Mouse (Mus musculus) hindbrain, embryonic 11.5 days (tissue): ENCODE data around the gene Dcst1. TPM values are rescaled to one million over a fixed set of nuclear protein-coding genes. Genes with fewer than 3 reads are reported as not detected.

Experiments
- ATAC-seq: fragments of 200-750 bp; cut with Nextera tagmentation; 2 replicates; pipeline ENCODE4 v1.8.0; 2017; ENCODE audit warnings: mild to moderate bottlenecking, moderate TSS enrichment, moderate library complexity; ENCODE audit not compliant: low FRiP score
- DNase-seq: peaks from one replicate; pipeline ENCODE4 v3.0.0-alpha.2; 2015; ENCODE audit warnings: low spot score
- H3K27ac ChIP-seq: fragments of 300-500 bp; sonication (generic); 2 replicates; pipeline ENCODE4 v1.5.1; 2014; ENCODE audit warnings: mild to moderate bottlenecking, low read depth, low read length
- H3K27me3 ChIP-seq: fragments of 300-500 bp; sonication (generic); 2 replicates; pipeline ENCODE4 v1.6.1; 2014; ENCODE audit warnings: mild to moderate bottlenecking, low read length, moderate library complexity, mixed read lengths; ENCODE audit not compliant: control insufficient read depth, insufficient read depth
- H3K36me3 ChIP-seq: fragments of 300-500 bp; sonication (generic); 2 replicates; pipeline ENCODE4 v1.6.1; 2014; ENCODE audit warnings: mild to moderate bottlenecking, low read length, moderate library complexity, mixed read lengths; ENCODE audit not compliant: control insufficient read depth, insufficient read depth
- H3K4me1 ChIP-seq: fragments of 300-500 bp; sonication (generic); replicated peaks from 2 replicates; pipeline ENCODE4 v1.6.1; 2014; ENCODE audit warnings: low read length, mixed read lengths; ENCODE audit not compliant: control insufficient read depth, insufficient read depth
- H3K4me2 ChIP-seq: fragments of 300-500 bp; sonication (generic); replicated peaks from 2 replicates; pipeline ENCODE4 v1.6.1; 2014; ENCODE audit warnings: mild to moderate bottlenecking, low read depth, low read length
- H3K4me3 ChIP-seq: fragments of 300-500 bp; sonication (generic); 2 replicates; pipeline ENCODE4 v1.5.1; 2014; ENCODE audit warnings: low read depth, low read length
- H3K9ac ChIP-seq: fragments of 300-500 bp; sonication (generic); 2 replicates; pipeline ENCODE4 v1.6.1; 2014; ENCODE audit warnings: low read depth, low read length
- H3K9me3 ChIP-seq: fragments of 300-500 bp; sonication (generic); 2 replicates; pipeline ENCODE4 v1.6.1; 2016; ENCODE audit warnings: low read length; ENCODE audit not compliant: control insufficient read depth
- WGBS: fragments of 180-500 bp; shearing (Covaris S2); extraction: QIAGEN DNeasy Blood & Tissue Kit; methylation state at CpG from one replicate; pipeline ENCODE4 v1.1.7; 2014; 5-methylcytosine and 5-hydroxymethylcytosine counted together
- polyA plus RNA-seq: library from polyadenylated mRNA; unstranded; fragments of >200 nt; fragmentation: Nextera tagmentation; extraction: Ambion mirVana; gene quantifications from 2 replicates; pipeline ENCODE4 v1.2.1, GENCODE M21; 2014

Gene Dcst1
- polyA plus RNA-seq, 1 experiment from 2014 or later, result 0.63 TPM

DNA sequence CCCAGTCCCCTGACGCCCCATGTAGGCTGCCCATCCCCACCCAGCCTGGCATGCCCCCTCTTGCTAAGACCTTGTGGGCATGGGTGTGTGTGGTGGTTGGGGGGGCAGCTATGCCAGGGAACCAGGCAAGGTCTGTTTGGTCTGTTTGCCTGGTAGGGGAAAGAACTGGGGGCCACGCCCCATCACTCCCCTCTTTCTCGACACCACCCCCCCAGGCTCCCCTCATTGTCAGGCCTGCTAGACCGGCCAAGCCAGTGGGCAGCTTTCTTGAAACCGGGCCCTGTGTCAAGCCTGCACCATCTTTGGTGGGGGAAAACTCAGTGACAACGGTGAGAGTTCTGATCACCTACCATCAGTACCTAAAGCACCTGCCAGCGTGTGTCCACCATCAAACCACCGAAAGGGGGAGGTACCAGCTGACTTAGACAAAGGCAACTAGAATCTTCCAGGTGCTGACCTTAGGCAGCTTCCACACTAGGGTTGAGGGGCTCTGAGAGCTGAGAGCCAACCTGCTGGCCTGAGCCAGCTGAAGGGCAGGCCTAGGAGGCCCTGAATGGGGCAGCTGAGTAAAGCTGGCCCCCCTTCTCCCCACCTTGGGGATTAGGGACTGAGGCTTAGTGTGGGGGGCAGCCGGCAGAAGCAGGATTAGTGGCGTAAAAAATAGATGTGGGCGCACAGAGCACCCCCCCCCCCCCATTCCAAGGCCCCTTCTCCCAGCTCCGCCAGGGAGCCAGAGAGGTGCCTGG is 19.5 kb upstream of the Dcst1 start:
- Histone ChIP-seq H3K4me2 (no peak overlapping the region), H3K9me3 (no peaks in the 10 kb centered on the region), H3K36me3 (no peaks in the 10 kb centered on the region), H3K27ac (no peak overlapping the region), H3K4me1 (no peaks in the 10 kb centered on the region), H3K27me3 (no peaks in the 10 kb centered on the region), H3K4me3 (no peak overlapping the region), H3K9ac (no peak overlapping the region)
- DNase-seq, result no peak
- ATAC-seq, result no peak
- WGBS, result 63% methylated on average over 12 of the region's 12 CpGs

DNA sequence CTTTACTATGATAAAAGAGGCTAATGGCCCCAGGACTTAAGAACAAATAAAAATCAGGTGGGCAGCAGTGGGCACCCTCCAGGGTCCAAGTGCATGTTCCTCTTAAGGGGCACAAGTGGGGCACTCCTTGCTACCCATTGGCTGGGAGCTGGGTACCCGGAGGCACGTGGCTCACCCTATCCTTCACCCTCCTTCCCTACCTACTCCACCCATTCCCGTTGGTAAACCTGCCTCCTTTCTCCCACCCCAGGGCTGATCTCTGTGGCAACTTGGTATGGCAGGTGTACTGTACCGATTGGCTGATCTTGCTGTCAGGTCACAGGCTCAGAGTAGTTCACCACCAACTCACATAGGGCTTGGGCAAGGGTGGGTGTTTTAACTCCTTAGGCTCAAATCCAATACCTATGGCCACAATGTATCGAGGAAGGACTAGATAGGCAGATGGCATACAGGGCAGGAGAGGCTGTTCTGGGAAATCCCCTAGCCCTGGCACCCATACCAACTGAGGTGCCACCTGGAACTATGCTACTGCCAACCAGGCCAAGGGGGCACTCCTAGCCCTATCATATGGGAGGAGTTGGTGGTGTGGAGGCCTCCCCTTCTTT is 18.7 kb upstream of the Dcst1 start:
- no peaks in the 10 kb centered on the region for H3K4me1 ChIP-seq

DNA sequence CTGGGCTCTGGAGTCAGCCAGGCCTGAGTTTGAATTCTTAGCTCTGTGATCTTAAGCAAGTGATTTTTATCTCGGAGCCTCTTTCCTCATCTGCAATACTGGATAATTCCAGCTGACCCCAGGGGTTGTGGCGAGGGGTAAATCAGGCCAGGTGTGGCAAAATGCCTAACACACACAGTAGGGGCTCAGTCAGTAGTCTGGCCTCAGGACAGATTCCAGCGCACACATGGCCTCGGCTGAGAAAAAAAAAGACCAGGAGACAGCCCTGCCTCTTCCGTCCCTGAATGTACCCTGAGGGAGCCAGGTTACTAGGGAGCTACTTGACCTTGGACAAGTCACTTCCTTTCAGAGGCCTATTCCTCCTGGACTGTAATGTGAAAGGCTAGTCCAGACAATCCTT is 17.9 kb upstream of the Dcst1 start:
- DNase-seq (no peak), ATAC-seq (no peak)
- WGBS, result 81% methylated on average over 5 of the region's 5 CpGs
- no peaks in the 10 kb centered on the region for H3K27me3 ChIP-seq
- no peaks in the 10 kb centered on the region for H3K4me1 ChIP-seq
- no peaks in the 10 kb centered on the region for H3K9me3 ChIP-seq
- no peak overlapping the region for H3K27ac ChIP-seq
- H3K4me2 ChIP-seq, result no peak overlapping the region
- no peak overlapping the region for H3K4me3 ChIP-seq
- no peaks in the 10 kb centered on the region for H3K36me3 ChIP-seq
- no peak overlapping the region for H3K9ac ChIP-seq

More for the DNA sequence above, 18.7 kb upstream of the Dcst1 start:
- Histone ChIP-seq H3K27me3 (no peaks in the 10 kb centered on the region), H3K4me3 (no peak overlapping the region), H3K27ac (no peak overlapping the region), H3K36me3 (no peaks in the 10 kb centered on the region), H3K9ac (no peak overlapping the region), H3K9me3 (no peaks in the 10 kb centered on the region), H3K4me2 (no peak overlapping the region)
- DNase-seq (no peak), ATAC-seq (no peak)
- WGBS, result 92% methylated on average over 5 of the region's 5 CpGs

DNA sequence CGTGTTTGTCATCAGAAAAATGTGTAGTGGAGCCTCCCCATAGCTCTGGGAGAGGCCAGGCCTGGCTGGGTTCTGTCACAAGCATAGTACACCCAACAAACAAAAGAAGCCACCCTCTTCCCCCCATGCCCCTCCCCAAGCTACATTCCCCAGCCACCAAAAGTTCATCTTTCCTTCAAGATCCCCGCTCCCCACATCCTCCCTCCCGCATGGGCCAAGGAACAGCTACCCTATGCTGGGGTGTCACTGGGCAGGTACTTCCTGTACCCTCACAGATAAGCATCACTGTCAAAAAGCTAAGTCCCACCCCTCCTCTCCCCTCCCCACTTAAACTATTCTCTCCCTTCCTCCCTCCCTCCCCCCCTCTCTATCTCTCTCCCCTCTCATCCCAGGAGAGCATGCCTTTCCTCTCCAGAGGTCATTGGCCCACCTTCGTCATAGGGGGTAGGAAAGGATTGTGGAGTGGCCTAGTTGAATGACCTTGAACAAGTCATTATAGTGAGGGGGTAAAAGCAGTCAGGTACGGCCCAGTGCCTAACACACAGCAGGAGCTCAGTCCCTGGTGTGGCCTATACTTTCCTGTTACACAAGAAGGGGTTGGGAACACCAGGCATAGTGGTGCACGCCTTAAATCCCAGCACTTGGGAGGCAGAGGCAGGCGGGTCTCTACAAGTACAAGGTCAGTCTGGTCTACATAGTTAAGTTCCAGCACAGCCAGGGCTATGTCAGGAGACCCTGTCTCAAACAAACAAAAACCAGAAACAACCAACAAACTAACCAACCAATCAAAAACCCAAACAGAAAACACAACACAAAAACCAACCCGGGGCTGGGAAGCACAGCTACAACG is 17.2 kb upstream of the Dcst1 start:
- Histone ChIP-seq H3K4me2 (no peak overlapping the region), H3K36me3 (no peaks in the 10 kb centered on the region), H3K27me3 (no peaks in the 10 kb centered on the region), H3K27ac (no peak overlapping the region), H3K4me1 (no peaks in the 10 kb centered on the region), H3K9ac (no peak overlapping the region), H3K9me3 (no peaks in the 10 kb centered on the region), H3K4me3 (no peak overlapping the region)
- DNase-seq (no peak), ATAC-seq (no peak)
- WGBS, result 88% methylated on average over 9 of the region's 9 CpGs

DNA sequence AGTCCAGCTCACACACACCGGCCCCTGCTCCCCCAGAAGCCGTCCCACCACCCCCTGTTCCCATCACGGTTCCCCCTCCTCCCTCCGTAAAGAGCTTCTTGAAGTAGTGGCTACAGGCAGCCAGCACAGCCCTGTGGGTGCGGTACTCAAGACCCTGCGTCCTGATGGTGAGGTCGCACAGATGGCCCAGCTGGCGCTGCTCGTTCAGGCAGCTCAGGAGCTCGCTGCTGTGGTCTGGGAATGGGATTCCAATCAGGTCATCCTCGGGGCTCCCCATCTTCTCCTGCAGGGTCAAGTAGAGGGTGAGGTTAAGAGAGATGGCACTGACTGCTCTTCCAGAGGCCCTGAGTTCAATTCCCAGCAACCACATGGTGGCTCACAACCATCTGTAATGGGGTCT is 16.2 kb upstream of the Dcst1 start:
- no peaks in the 10 kb centered on the region for H3K9me3 ChIP-seq
- no peaks in the 10 kb centered on the region for H3K27me3 ChIP-seq
- H3K4me2 ChIP-seq, result no peak overlapping the region
- H3K9ac ChIP-seq, result no peak overlapping the region
- no peak overlapping the region for H3K4me3 ChIP-seq
- H3K4me1 ChIP-seq, result no peaks in the 10 kb centered on the region
- DNase-seq, result no peak
- H3K27ac ChIP-seq, result no peak overlapping the region
- H3K36me3 ChIP-seq, result no peaks in the 10 kb centered on the region
- 79% methylated on average over 11 of the region's 11 CpGs for WGBS
- ATAC-seq, result no peak

DNA sequence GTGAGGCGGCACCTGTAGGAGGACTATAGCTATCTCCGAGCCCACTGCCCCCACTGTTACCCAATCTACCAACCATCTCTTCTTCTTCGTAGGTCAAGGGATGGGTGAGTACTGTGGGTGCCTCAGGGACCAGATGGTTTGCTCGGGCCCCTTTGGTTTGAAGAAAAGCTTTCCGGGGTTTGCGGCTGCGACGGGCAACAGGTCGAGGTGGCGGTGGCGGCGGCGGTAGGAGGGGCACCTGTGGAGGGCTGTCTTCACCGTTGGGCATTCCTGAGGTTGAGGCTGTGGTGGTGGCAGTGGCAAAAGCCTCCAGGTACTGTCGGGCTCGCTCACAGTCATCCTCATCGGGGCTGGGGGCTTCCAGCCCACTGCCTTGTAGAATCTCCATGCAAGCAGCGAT is 15.7 kb upstream of the Dcst1 start:
- H3K4me1 ChIP-seq, result no peaks in the 10 kb centered on the region
- H3K27me3 ChIP-seq, result no peaks in the 10 kb centered on the region
- H3K27ac ChIP-seq, result no peak overlapping the region
- DNase-seq, result no peak
- H3K36me3 ChIP-seq, result no peaks in the 10 kb centered on the region
- no peak overlapping the region for H3K4me3 ChIP-seq
- H3K4me2 ChIP-seq, result no peak overlapping the region
- H3K9ac ChIP-seq, result no peak overlapping the region
- ATAC-seq, result no peak
- 95% methylated on average over 18 of the region's 18 CpGs for WGBS
- H3K9me3 ChIP-seq, result no peaks in the 10 kb centered on the region

DNA sequence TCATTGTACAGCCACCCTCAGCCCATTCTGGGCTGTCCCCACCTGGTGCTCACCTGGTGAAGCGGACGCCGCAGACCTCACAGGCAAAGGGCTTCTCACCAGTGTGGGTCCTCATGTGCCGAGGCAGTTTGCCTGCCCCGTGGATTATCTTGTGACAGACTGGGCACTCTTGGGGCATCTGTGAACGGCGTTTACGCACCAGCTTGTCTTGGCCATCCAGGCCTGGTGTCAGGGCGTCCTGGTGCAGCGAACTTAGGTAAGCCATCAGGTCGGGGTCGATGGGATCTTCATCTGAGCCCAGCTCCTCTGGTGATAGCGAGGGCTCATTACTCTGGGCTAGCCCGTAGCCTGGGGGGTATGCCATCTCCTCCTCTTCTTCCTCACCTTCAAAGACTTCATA is 15.2 kb upstream of the Dcst1 start:
- Histone ChIP-seq H3K9me3 (no peaks in the 10 kb centered on the region), H3K36me3 (no peaks in the 10 kb centered on the region), H3K27ac (no peak overlapping the region), H3K27me3 (no peaks in the 10 kb centered on the region), H3K4me2 (no peak overlapping the region), H3K4me3 (no peak overlapping the region), H3K9ac (no peak overlapping the region), H3K4me1 (no peaks in the 10 kb centered on the region)
- 96% methylated on average over 14 of the region's 14 CpGs for WGBS
- no peak for ATAC-seq
- no peak for DNase-seq

DNA sequence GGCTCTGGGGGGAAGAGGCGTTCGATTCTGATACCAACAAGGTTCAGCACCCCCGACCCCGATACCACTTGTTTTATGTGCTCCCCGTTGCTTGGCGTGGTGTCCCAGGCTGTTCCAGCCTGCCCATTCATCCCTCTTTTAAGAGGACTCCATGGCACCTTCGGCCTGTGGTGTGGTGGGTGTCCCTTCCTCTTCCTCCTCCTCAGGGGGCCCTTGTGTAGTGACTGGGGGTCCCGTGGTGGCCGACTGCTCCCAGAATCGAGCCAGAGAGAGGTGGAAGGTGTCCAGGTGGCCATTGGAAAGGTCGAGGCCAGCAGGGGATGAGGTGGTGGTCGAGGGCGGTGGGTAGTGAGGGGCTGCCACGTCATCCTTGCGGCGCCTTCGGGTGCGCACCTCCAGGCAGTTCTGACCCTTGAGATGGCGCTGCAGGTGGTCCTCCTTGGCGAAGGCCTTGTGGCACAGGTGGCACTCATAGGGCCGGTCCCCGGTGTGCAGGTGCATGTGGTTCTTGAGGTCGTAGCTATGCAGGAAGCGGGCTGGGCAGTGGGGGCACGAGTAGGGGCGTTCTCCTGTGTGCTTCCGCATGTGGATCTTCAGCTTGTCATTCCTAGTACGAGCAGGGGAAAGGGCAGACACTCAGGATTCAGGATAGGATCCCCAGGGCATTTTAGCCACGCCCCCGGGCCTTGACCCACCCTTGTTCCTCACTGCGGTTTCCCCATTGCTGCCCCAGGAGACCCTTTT is 14.5 kb upstream of the Dcst1 start:
- Histone ChIP-seq H3K4me1 (no peaks in the 10 kb centered on the region), H3K36me3 (no peaks in the 10 kb centered on the region), H3K9me3 (no peaks in the 10 kb centered on the region), H3K27me3 (no peaks in the 10 kb centered on the region), H3K4me3 (no peak overlapping the region), H3K9ac (no peak overlapping the region), H3K27ac (no peak overlapping the region), H3K4me2 (no peak overlapping the region)
- no peak for DNase-seq
- no peak for ATAC-seq
- 85% methylated on average over 31 of the region's 31 CpGs for WGBS
